Mouse (Mus musculus): ENCODE data around the gene Camk2n2.

DNA sequence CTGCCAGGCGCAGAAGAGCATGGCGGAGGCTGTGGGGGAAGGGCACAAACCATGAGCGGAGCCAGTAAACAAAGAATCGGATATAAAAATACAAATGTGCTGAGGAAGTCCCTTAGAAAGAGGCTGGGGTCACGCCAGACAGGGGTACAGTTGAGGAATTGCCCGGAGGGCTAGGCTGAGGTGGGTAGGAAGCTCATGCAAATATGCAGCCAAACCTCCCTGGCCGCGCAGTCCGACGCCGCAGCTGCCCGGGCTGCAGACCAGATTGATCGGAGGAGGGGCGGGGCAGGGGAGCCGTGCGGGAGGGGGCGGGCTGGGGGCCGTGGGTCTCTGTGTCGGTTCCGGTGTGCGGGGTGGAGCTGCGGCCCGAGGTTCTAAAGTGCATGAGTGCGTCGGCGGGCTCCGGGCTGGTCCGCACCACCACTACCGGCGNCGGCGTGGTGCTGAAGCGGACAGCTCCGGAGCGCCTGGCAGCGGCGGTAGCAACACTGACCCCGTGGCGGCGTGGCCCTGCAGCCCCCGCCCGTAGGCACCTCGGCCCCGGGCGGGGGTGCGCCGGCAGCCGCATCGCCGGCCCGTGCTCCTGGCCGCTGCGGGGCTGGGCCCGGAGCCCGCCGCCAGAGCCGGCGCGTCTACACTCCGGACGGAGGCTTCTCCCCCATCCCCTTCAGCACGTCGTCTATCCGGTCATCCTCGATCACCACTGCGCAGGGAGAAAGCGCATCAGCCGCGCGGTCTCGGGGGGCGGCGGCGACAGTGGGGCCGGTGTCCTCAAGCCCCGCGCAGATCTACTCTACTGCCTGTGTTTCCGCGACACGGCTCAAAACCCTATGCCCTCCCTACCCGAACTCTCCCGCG is 1.3 kb downstream of the Camk2n2 start:
- TF ChIP-seq CTCF (conservative IDR thresholded peaks at IDR 0.05; ENCODE audit: low read length): no peak
- no peak for TF ChIP-seq NANOG (IDR thresholded peaks at IDR 0.05; ENCODE audit: borderline replicate concordance, low read length)
- no peak for TF ChIP-seq POU5F1 (IDR thresholded peaks at IDR 0.05; ENCODE audit: borderline replicate concordance, low read length)

All from E14TG2a.4 (cell line).